Mouse (Mus musculus): Measurements from ENCODE around the gene Ssh3. TPM values are rescaled to one million over a fixed set of nuclear protein-coding genes. Genes with fewer than 3 reads are reported as not detected.

Ssh3 gene
- polyA plus RNA-seq, 1 experiment = 0.17 TPM

DNA sequence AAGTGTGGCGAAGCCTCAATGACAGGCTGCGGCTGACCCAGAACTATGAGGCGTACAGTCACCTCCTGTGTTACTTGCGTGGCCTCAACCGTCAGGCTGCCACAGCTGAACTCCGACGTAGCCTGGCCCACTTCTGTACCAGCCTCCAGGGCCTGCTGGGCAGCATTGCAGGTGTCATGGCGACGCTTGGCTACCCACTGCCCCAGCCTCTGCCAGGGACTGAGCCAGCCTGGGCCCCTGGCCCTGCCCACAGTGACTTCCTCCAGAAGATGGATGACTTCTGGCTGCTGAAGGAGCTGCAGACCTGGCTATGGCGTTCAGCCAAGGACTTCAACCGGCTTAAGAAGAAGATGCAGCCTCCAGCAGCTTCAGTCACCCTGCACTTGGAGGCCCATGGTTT lies 46.8 kb downstream of the Ssh3 start:
- peaks cover 20% of the 10 kb centered on the region for H3K79me2 ChIP-seq (ENCODE audit: control insufficient read depth, insufficient read depth)
- H3K4me3 ChIP-seq = no peak overlapping the region
- no peak overlapping the region for H3K4me2 ChIP-seq (ENCODE audit: low read depth)
- H3K36me3 ChIP-seq (ENCODE audit: control insufficient read depth, insufficient read depth) = no peaks in the 10 kb centered on the region
- no peak overlapping the region for H3ac ChIP-seq (ENCODE audit: control insufficient read depth, insufficient read length)
- H3K27me3 ChIP-seq (ENCODE audit: control insufficient read depth, insufficient read depth, insufficient read length) = no peaks in the 10 kb centered on the region
- no peak for TF ChIP-seq SRF (IDR thresholded peaks at IDR 0.05; ENCODE audit: control insufficient read depth, insufficient read length, low read depth)
- no peak for TF ChIP-seq CEBPB (IDR thresholded peaks at IDR 0.05; ENCODE audit: insufficient read depth, poor library complexity, severe bottlenecking)
- TF ChIP-seq POLR2AphosphoS2 (IDR thresholded peaks at IDR 0.05; ENCODE audit: insufficient read length, low read depth) = no peak
- TF ChIP-seq USF1 (IDR thresholded peaks at IDR 0.05; ENCODE audit: low read depth) = no peak
- TF ChIP-seq POLR2A (IDR thresholded peaks at IDR 0.05; ENCODE audit: insufficient read length, low read depth) = no peak
- TF ChIP-seq REST (IDR thresholded peaks at IDR 0.05; ENCODE audit: insufficient read depth, insufficient read length) = no peak
- TF ChIP-seq E2F4 (IDR thresholded peaks at IDR 0.05; ENCODE audit: insufficient read depth) = no peak
- TF ChIP-seq MYOG (IDR thresholded peaks at IDR 0.05; ENCODE audit: control insufficient read depth in 1 of 3, insufficient read depth in 1 of 3, insufficient read length in 2 of 3, low read depth in 2 of 3) = no peak
- TF ChIP-seq TCF3 (IDR thresholded peaks at IDR 0.05; ENCODE audit: insufficient read length, low read depth) = no peak
- no peak for TF ChIP-seq MAX (IDR thresholded peaks at IDR 0.05; ENCODE audit: low read depth)
- no peak for TF ChIP-seq MYOD1 (IDR thresholded peaks at IDR 0.05; ENCODE audit: control insufficient read depth in 1 of 3, insufficient read length in 2 of 3, low read depth in 2 of 3)
- no peak for TF ChIP-seq TCF12 (IDR thresholded peaks at IDR 0.05; ENCODE audit: insufficient read depth, poor library complexity, severe bottlenecking)

DNA sequence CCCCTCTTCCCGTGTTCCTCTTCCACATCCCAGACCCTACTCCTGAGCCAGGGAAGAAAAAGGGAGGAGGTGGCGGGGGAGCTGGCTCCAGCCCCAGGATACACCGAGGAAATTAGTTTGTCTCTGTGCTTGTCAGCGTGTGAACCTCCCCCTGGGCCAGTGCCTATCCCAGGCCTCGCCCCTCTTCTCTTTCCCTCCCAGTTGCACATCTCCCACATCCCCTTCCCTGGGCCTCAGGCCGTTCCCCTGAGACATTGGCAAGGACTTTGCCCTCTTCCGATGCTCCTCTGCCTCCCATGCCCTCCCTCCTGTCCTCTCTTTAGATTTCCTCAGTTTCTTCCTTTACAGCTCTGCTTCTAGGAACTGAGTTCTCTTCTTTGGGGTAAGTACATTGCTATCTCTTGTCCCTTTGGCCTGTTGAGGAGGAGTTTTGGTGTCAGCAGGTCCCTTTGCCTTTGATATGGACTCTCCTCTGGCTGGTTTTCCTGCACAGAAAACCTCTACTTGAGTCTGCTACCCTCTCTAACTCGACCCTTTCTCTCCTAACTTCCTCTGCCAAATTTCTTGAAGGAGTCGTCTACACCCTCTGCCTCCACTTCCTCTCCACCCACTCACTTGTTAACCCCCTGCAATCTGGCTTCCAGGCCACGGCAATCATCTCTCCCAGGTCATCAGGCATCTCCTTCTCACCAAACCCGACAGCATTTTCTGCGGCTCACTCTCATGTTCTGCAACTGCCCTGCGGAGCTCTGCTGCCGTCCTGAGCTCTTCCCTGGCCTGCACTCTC lies 47.8 kb downstream of the Ssh3 start:
- H3K27me3 ChIP-seq (ENCODE audit: control insufficient read depth, insufficient read depth, insufficient read length) = no peaks in the 10 kb centered on the region
- no peak overlapping the region for H3ac ChIP-seq (ENCODE audit: control insufficient read depth, insufficient read length)
- H3K79me2 ChIP-seq (ENCODE audit: control insufficient read depth, insufficient read depth) = peaks cover 29% of the 10 kb centered on the region
- TF ChIP-seq REST (IDR thresholded peaks at IDR 0.05; ENCODE audit: insufficient read depth, insufficient read length) (no peak), TCF12 (IDR thresholded peaks at IDR 0.05; ENCODE audit: insufficient read depth, poor library complexity, severe bottlenecking) (no peak), POLR2A (IDR thresholded peaks at IDR 0.05; ENCODE audit: insufficient read length, low read depth) (no peak), MYOD1 (IDR thresholded peaks at IDR 0.05; ENCODE audit: control insufficient read depth in 1 of 3, insufficient read length in 2 of 3, low read depth in 2 of 3) (no peak), POLR2AphosphoS2 (IDR thresholded peaks at IDR 0.05; ENCODE audit: insufficient read length, low read depth) (no peak), MAX (IDR thresholded peaks at IDR 0.05; ENCODE audit: low read depth) (no peak), E2F4 (IDR thresholded peaks at IDR 0.05; ENCODE audit: insufficient read depth) (no peak), MYOG (IDR thresholded peaks at IDR 0.05; ENCODE audit: control insufficient read depth in 1 of 3, insufficient read depth in 1 of 3, insufficient read length in 2 of 3, low read depth in 2 of 3) (no peak)
- H3K4me3 ChIP-seq = no peak overlapping the region
- H3K4me2 ChIP-seq (ENCODE audit: low read depth) = no peak overlapping the region
- H3K36me3 ChIP-seq (ENCODE audit: control insufficient read depth, insufficient read depth) = no peaks in the 10 kb centered on the region

DNA sequence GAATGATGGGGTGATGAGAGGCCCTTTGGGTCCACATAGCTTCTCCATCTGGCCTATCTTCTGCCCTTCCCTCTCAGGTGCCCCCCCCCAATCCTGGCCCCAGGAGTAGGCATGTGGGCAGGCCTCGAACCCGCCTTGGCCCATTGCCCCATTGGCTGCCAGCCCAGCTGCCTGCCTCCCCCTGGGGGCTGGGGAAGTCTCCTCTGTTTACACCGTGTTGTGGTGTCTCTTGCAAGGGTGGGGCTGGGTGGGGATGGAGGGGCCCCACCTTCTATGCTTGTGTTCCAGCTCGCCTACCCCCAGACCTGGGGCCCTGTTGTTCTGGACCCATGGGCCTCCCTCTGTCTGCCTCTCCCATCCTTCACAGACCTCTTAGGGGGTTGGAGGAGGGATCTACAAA lies 48.6 kb downstream of the Ssh3 start:
- TF ChIP-seq POLR2A (IDR thresholded peaks at IDR 0.05; ENCODE audit: insufficient read length, low read depth) = no peak
- no peak for TF ChIP-seq MAX (IDR thresholded peaks at IDR 0.05; ENCODE audit: low read depth)
- TF ChIP-seq TCF12 (IDR thresholded peaks at IDR 0.05; ENCODE audit: insufficient read depth, poor library complexity, severe bottlenecking) = no peak
- no peak for TF ChIP-seq SRF (IDR thresholded peaks at IDR 0.05; ENCODE audit: control insufficient read depth, insufficient read length, low read depth)
- no peak for TF ChIP-seq REST (IDR thresholded peaks at IDR 0.05; ENCODE audit: insufficient read depth, insufficient read length)
- TF ChIP-seq USF1 (IDR thresholded peaks at IDR 0.05; ENCODE audit: low read depth) = no peak
- no peak for TF ChIP-seq MYOD1 (IDR thresholded peaks at IDR 0.05; ENCODE audit: control insufficient read depth in 1 of 3, insufficient read length in 2 of 3, low read depth in 2 of 3)
- no peak for TF ChIP-seq CEBPB (IDR thresholded peaks at IDR 0.05; ENCODE audit: insufficient read depth, poor library complexity, severe bottlenecking)
- no peak for TF ChIP-seq MYOG (IDR thresholded peaks at IDR 0.05; ENCODE audit: control insufficient read depth in 1 of 3, insufficient read depth in 1 of 3, insufficient read length in 2 of 3, low read depth in 2 of 3)
- Histone ChIP-seq H3ac (ENCODE audit: control insufficient read depth, insufficient read length) (no peak overlapping the region), H3K27me3 (ENCODE audit: control insufficient read depth, insufficient read depth, insufficient read length) (no peaks in the 10 kb centered on the region), H3K36me3 (ENCODE audit: control insufficient read depth, insufficient read depth) (no peaks in the 10 kb centered on the region), H3K79me2 (ENCODE audit: control insufficient read depth, insufficient read depth) (peaks cover 36% of the 10 kb centered on the region), H3K4me2 (ENCODE audit: low read depth) (no peak overlapping the region), H3K4me3 (no peak overlapping the region)

DNA sequence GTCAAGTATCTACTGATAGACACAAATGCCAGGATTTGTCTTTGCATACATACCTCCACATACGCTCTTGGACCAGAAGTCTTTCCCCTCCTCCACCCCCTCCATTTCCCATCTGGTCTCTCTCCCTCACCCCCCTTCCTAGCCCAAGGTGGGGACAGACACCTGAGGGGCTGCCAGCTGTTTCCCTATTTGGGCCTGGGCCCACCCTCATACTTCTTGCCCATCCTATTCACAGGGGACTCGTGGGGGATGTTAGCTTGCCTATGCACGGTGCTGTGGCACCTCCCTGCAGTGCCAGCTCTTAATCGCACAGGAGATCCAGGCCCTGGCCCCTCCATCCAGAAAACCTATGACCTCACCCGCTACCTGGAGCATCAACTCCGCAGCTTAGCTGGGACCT lies 49.0 kb downstream of the Ssh3 start:
- Histone ChIP-seq H3K27me3 (ENCODE audit: control insufficient read depth, insufficient read depth, insufficient read length) (no peaks in the 10 kb centered on the region), H3K79me2 (ENCODE audit: control insufficient read depth, insufficient read depth) (peaks cover 37% of the 10 kb centered on the region), H3K36me3 (ENCODE audit: control insufficient read depth, insufficient read depth) (no peaks in the 10 kb centered on the region), H3K4me2 (ENCODE audit: low read depth) (no peak overlapping the region), H3ac (ENCODE audit: control insufficient read depth, insufficient read length) (no peak overlapping the region), H3K4me3 (no peak overlapping the region)
- TF ChIP-seq POLR2A (IDR thresholded peaks at IDR 0.05; ENCODE audit: insufficient read length, low read depth) = no peak
- no peak for TF ChIP-seq TCF3 (IDR thresholded peaks at IDR 0.05; ENCODE audit: insufficient read length, low read depth)
- TF ChIP-seq MAX (IDR thresholded peaks at IDR 0.05; ENCODE audit: low read depth) = no peak

DNA sequence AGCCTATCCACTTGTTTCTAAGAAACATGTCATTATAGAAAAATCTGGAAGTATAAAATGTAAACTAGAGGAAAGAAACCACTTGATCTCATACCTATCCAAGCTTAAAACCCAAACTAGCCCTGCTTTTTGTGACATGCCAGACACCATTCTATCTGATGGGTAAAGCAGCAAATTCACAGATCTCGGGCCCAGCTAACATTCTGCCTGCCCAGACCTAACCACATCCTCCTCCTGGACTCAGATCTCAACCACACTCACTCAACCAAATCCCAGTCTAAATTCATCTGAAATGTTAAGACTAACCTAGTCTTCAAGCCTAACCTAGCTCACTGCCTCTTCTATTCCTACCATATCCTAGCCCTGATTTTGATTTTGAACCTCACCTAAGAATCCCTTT lies 50.2 kb downstream of the Ssh3 start:
- TF ChIP-seq POLR2AphosphoS2 (IDR thresholded peaks at IDR 0.05; ENCODE audit: insufficient read length, low read depth) (no peak), TCF3 (IDR thresholded peaks at IDR 0.05; ENCODE audit: insufficient read length, low read depth) (no peak), CEBPB (IDR thresholded peaks at IDR 0.05; ENCODE audit: insufficient read depth, poor library complexity, severe bottlenecking) (no peak), REST (IDR thresholded peaks at IDR 0.05; ENCODE audit: insufficient read depth, insufficient read length) (no peak)
- Histone ChIP-seq H3K27me3 (ENCODE audit: control insufficient read depth, insufficient read depth, insufficient read length) (no peaks in the 10 kb centered on the region), H3ac (ENCODE audit: control insufficient read depth, insufficient read length) (no peak overlapping the region), H3K4me2 (ENCODE audit: low read depth) (no peak overlapping the region), H3K79me2 (ENCODE audit: control insufficient read depth, insufficient read depth) (peaks cover 37% of the 10 kb centered on the region), H3K4me3 (no peak overlapping the region), H3K36me3 (ENCODE audit: control insufficient read depth, insufficient read depth) (no peaks in the 10 kb centered on the region)

Data from myocyte (in vitro differentiated cells).